Mouse (Mus musculus): Measurements from ENCODE around the gene Gap43.

DNA sequence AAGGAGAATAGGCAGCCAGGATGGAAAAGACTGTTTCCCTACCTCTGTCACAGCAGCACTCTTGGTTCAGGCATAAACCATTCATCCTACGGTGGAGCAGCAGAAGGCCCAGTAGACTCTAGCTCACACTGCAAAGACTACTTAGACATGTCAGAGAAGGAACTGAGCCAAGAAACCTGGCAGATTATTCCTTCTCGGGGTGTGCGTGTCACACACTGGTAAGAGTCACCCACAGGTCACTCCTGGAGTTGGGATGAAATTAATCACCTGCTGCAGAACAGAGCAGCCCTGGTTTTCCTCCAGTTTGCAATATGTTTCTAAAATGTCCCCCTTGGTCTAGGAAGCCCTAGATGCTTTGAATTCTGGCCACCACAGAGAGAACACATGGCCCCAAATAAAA is 56.4 kb downstream of the Gap43 start:
- TF ChIP-seq CTCF (IDR thresholded peaks at IDR 0.05; ENCODE audit: low read depth) (no peak), EP300 (IDR thresholded peaks at IDR 0.05; ENCODE audit: low read depth) (no peak)

All from liver, postnatal 0 days (tissue).